Mouse (Mus musculus) MEL (cell line): ENCODE results near the gene Ugt1a6b. TPM values are rescaled to one million over a fixed set of nuclear protein-coding genes. Genes with fewer than 3 reads are reported as not detected.

Source experiments
- DNase-seq: peaks from one replicate; pipeline ENCODE4 v3.0.0; 2011; ENCODE audit warnings: low read depth, low spot score
- H3K27ac ChIP-seq: 2 replicates; pipeline ENCODE4 v1.5.1; 2012; ENCODE audit warnings: low read depth, mild to moderate bottlenecking, control low read depth, low read length, moderate library complexity; ENCODE audit not compliant: control insufficient read depth
- H3K27me3 ChIP-seq, 2 experiments: fragments of 150-350 bp in 1 of 2; sonication (generic) in 1 of 2; 2 replicates each; pipeline ENCODE4 v1.6.1; 2012; ENCODE audit warnings: low read length in 2 of 2, mild to moderate bottlenecking in 2 of 2, improper control_type of control experiment in 1 of 2, moderate library complexity in 1 of 2; ENCODE audit not compliant: insufficient read depth in 2 of 2, control insufficient read depth in 1 of 2
- H3K36me3 ChIP-seq, 2 experiments: 2 replicates each; pipeline ENCODE4 v1.6.1; 2012 to 2014; ENCODE audit warnings: low read length in 2 of 2, improper control_type of control experiment in 1 of 2, inconsistent platforms in 1 of 2, mild to moderate bottlenecking in 1 of 2; ENCODE audit not compliant: insufficient read depth in 2 of 2, control insufficient read depth in 1 of 2
- H3K4me1 ChIP-seq, 2 experiments: fragments of 150-350 bp in 1 of 2; sonication (generic) in 1 of 2; 2 replicates each; pipeline ENCODE4 v1.6.1; 2012; ENCODE audit warnings: low read length in 2 of 2, improper control_type of control experiment in 1 of 2, mild to moderate bottlenecking in 1 of 2; ENCODE audit not compliant: insufficient read depth in 2 of 2, control insufficient read depth in 1 of 2
- H3K4me3 ChIP-seq, 2 experiments: fragments of 150-350 bp in 1 of 2; sonication (generic) in 1 of 2; 2 replicates each; pipeline ENCODE4 v1.5.1; 2012; ENCODE audit warnings: low read depth in 2 of 2, low read length in 2 of 2, mild to moderate bottlenecking in 2 of 2, moderate library complexity in 2 of 2, control low read depth in 1 of 2, improper control_type of control experiment in 1 of 2; ENCODE audit not compliant: control insufficient read depth in 1 of 2, insufficient read depth in 1 of 2
- H3K79me2 ChIP-seq: 2 replicates; pipeline ENCODE4 v1.6.1; 2012; ENCODE audit warnings: mild to moderate bottlenecking, low read length, moderate library complexity; ENCODE audit not compliant: control insufficient read depth, poor library complexity, insufficient read depth
- H3K9ac ChIP-seq: 2 replicates; pipeline ENCODE4 v1.6.1; 2012; ENCODE audit warnings: low read depth, mild to moderate bottlenecking, control low read depth, low read length, moderate library complexity; ENCODE audit not compliant: control insufficient read depth, poor library complexity, severe bottlenecking
- H3K9me3 ChIP-seq: fragments of 150-350 bp; sonication (generic); replicated peaks from 2 replicates; pipeline ENCODE4 v1.6.1; 2012; ENCODE audit warnings: mild to moderate bottlenecking, low read length, improper control_type of control experiment, moderate library complexity; ENCODE audit not compliant: insufficient read depth
- BHLHE40 ChIP-seq: IDR thresholded peaks from 2 replicates; pipeline ENCODE4 v1.6.1; 2012; ENCODE audit warnings: low read depth, mild to moderate bottlenecking, inconsistent platforms, low read length, improper control_type of control experiment, borderline replicate concordance
- CHD1 ChIP-seq: IDR thresholded peaks from 2 replicates; pipeline ENCODE4 v1.6.1; 2012; ENCODE audit warnings: low read depth, mild to moderate bottlenecking, inconsistent platforms, low read length, improper control_type of control experiment
- CHD2 ChIP-seq: IDR thresholded peaks from 2 replicates; pipeline ENCODE4 v1.6.1; 2011; ENCODE audit warnings: low read length, improper control_type of control experiment
- EP300 ChIP-seq, 2 experiments: IDR thresholded peaks; 2 replicates each; pipeline ENCODE4 v1.6.1; 2011; ENCODE audit warnings: improper control_type of control experiment in 2 of 2, low read length in 2 of 2, low read depth in 1 of 2, mild to moderate bottlenecking in 1 of 2
- ETS1 ChIP-seq: IDR thresholded peaks from 2 replicates; pipeline ENCODE4 v1.6.1; 2012; ENCODE audit warnings: low read depth, mild to moderate bottlenecking, inconsistent platforms, low read length, improper control_type of control experiment, moderate library complexity
- MAZ ChIP-seq: IDR thresholded peaks from 2 replicates; pipeline ENCODE4 v1.6.1; 2012; ENCODE audit warnings: low read depth, mild to moderate bottlenecking, inconsistent platforms, low read length, improper control_type of control experiment
- MXI1 ChIP-seq: IDR thresholded peaks from 2 replicates; pipeline ENCODE4 v1.6.1; 2011; ENCODE audit warnings: mild to moderate bottlenecking, low read depth, low read length, improper control_type of control experiment
- MYB ChIP-seq: IDR thresholded peaks from 2 replicates; pipeline ENCODE4 v1.6.1; 2011; ENCODE audit warnings: mild to moderate bottlenecking, low read depth, low read length, improper control_type of control experiment
- NELFE ChIP-seq: IDR thresholded peaks from 2 replicates; pipeline ENCODE4 v1.6.1; 2011; ENCODE audit warnings: low read depth, low read length, improper control_type of control experiment
- NRF1 ChIP-seq: IDR thresholded peaks from 2 replicates; pipeline ENCODE4 v1.6.1; 2014; ENCODE audit warnings: low read depth, mild to moderate bottlenecking, inconsistent platforms, low read length, improper control_type of control experiment, moderate library complexity; ENCODE audit not compliant: poor library complexity, insufficient read depth, severe bottlenecking
- POLR2AphosphoS5 ChIP-seq: IDR thresholded peaks from 2 replicates; pipeline ENCODE4 v1.6.1; 2012; ENCODE audit warnings: low read depth, borderline replicate concordance, mild to moderate bottlenecking, inconsistent platforms, low read length, moderate library complexity, mixed read lengths
- SIN3A ChIP-seq: IDR thresholded peaks from 2 replicates; pipeline ENCODE4 v1.6.1; 2012; ENCODE audit warnings: low read length, improper control_type of control experiment, inconsistent platforms
- TAL1 ChIP-seq: IDR thresholded peaks from 2 replicates; pipeline ENCODE4 v1.6.1; 2012; ENCODE audit warnings: mild to moderate bottlenecking, inconsistent platforms, low read length, moderate library complexity, mixed read lengths
- TCF12 ChIP-seq: IDR thresholded peaks from 2 replicates; pipeline ENCODE4 v1.6.1; 2014; ENCODE audit warnings: low read depth, mild to moderate bottlenecking, inconsistent platforms, low read length, improper control_type of control experiment, moderate library complexity
- USF1 ChIP-seq: IDR thresholded peaks from 2 replicates; pipeline ENCODE4 v1.6.1; 2014; ENCODE audit warnings: low read depth, mild to moderate bottlenecking, inconsistent platforms, low read length, improper control_type of control experiment, moderate library complexity
- ZKSCAN1 ChIP-seq: IDR thresholded peaks from 2 replicates; pipeline ENCODE4 v1.6.1; 2012; ENCODE audit warnings: low read depth, mild to moderate bottlenecking, inconsistent platforms, low read length, improper control_type of control experiment, moderate library complexity
- ZNF384 ChIP-seq: IDR thresholded peaks from 2 replicates; pipeline ENCODE4 v1.6.1; 2012; ENCODE audit warnings: low read depth, mild to moderate bottlenecking, inconsistent platforms, low read length, improper control_type of control experiment
- polyA plus RNA-seq, 2 experiments: library from polyadenylated mRNA; stranded (reverse) in 1 of 2; unstranded in 1 of 2; fragments of >175 nt in 1 of 2; fragments of >200 nt in 1 of 2; gene quantifications; 2 replicates each; pipeline versions ENCODE4 v1.2.1 to v1.2.4; 2012; ENCODE audit warnings: low replicate concordance in 2 of 2, low read depth in 1 of 2; ENCODE audit not compliant: insufficient read length in 2 of 2, insufficient read depth in 1 of 2, missing spikeins in 1 of 2
- total RNA-seq: library from RNA; depleted of rRNA; stranded (reverse); fragments of 300-350 nt; gene quantifications from 2 replicates; pipeline ENCODE4 v1.2.3, GENCODE M21; 2012

The Ugt1a6b gene
- total and polyA plus RNA-seq, 3 experiments: not detected

DNA sequence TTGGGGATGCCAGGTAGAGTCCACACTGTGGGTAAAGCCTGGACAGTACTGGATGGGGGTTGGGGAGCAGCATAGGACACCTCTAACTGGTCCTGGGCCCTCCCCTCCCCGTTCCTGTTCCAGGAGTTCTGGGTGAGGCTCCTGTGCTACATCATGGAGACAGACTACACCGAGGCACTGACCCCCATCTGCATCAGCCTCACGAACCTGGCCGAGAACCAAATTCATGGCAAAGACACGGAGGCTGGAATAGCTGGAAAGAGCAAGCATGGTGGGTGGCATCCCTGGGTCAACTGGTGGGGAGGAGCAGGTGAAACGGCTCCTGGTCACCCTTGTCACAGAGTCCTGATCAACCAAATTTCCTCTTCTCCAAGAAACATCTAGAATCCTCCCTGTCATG is 135.7 kb downstream of the Ugt1a6b start:
- H3K9me3 ChIP-seq: no peaks in the 10 kb centered on the region
- no peak overlapping the region for H3K4me3 ChIP-seq
- H3K27ac ChIP-seq: no peak overlapping the region
- no peak for TF ChIP-seq BHLHE40
- no peak for TF ChIP-seq EP300 (IDR thresholded peaks at IDR 0.05; ENCODE audit: low read depth in 1 of 2, low read length in 2 of 2)
- no peak for TF ChIP-seq USF1
- no peak for TF ChIP-seq MYB
- no peak for TF ChIP-seq NELFE
- no peak; the same call in 1 of the 2 replicates for TF ChIP-seq TAL1
- no peak for TF ChIP-seq MAZ
- no peak for TF ChIP-seq ZNF384
- TF ChIP-seq MXI1: no peak
- TF ChIP-seq CHD2: no peak
- TF ChIP-seq CHD1: no peak
- TF ChIP-seq TCF12: no peak
- no peak for TF ChIP-seq SIN3A
- no peak for TF ChIP-seq ZKSCAN1
- no peak for TF ChIP-seq POLR2AphosphoS5
- H3K4me1 ChIP-seq: no peaks in the 10 kb centered on the region
- no peaks in the 10 kb centered on the region for H3K27me3 ChIP-seq
- no peaks in the 10 kb centered on the region for H3K36me3 ChIP-seq
- H3K79me2 ChIP-seq: no peaks in the 10 kb centered on the region
- no peak for DNase-seq
- no peak overlapping the region for H3K9ac ChIP-seq

GRCm38 (mm10) chr1:88240072-88240471 is 137.0 kb downstream of the Ugt1a6b start:
- no peaks in the 10 kb centered on the region for H3K36me3 ChIP-seq
- H3K27me3 ChIP-seq: no peaks in the 10 kb centered on the region
- no peak overlapping the region for H3K9ac ChIP-seq
- no peaks in the 10 kb centered on the region for H3K4me1 ChIP-seq
- no peak overlapping the region for H3K27ac ChIP-seq
- no peaks in the 10 kb centered on the region for H3K79me2 ChIP-seq
- TF ChIP-seq SIN3A: no peak
- TF ChIP-seq ETS1: no peak
- TF ChIP-seq MXI1: no peak
- TF ChIP-seq POLR2AphosphoS5: no peak
- TF ChIP-seq NRF1: no peak
- H3K9me3 ChIP-seq: no peaks in the 10 kb centered on the region
- H3K4me3 ChIP-seq: no peak overlapping the region
- DNase-seq: no peak
